Mouse (Mus musculus) liver (tissue): ENCODE measurements around the gene Timm10.
"Not testable (repeated sequence)": the region's sequence is repeated elsewhere in the genome, so short reads cannot be mapped to it uniquely, and the experiment has no call there.

ENCODE experiments used
- DNase-seq: peaks from one replicate; pipeline ENCODE4 v3.0.0-alpha.2; 2020; ENCODE audit warnings: mixed read lengths

Gene Timm10

DNA sequence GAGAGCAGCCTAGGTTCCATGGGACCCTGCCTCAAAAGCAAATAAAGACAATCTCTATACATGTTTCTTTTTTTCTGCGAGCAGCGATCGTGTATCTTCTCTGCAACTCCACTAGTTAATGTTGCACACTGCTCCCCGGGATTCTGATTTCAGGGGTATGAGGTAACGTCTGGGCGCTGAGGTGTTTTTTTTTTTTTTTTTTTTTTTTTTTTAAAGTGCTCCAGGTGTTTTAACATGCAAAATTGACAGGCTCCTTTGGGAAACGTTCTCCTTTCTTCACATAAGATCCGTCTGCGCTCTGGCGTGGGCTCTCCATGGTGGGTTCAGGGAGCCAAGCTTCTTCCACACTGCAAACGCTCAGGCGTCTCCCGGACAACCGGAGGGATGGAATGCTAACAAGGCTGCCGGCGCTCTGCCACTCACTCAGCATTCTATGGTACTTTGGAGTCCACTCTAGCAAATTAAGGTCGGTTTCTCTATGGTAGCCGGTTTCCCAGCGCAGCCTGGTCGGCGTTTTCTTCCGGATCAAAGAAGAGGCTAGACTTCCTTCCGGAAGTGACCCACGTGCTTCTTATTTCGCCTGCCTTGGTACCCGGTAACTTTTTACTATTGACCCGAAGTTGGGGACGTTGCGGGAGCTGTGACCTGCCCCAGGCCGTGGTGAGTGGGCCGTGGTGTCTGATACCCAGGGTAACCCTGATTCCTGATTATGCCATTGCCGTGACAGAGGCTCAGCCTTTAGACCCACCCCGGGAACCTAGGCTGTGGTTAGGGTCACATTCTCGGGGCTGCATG, at the start of gene Timm10:
TSS of gene Timm10 (plus strand) at position 510 of the 795 bp plus-strand sequence.
- DNase-seq: peak; percentile 90

GRCm38 (mm10) chr2:84777706-84778105, 49.1 kb upstream of the Timm10 start:
- DNase-seq: no peak

- peak; percentile 25 for DNase-seq
Observed at GRCm38 (mm10) chr2:84779210-84779609, 47.6 kb upstream of the Timm10 start.

GRCm38 (mm10) chr2:84783315-84783714, 43.5 kb upstream of the Timm10 start:
- DNase-seq: no peak

GRCm38 (mm10) chr2:84783840-84784566, 42.8 kb upstream of the Timm10 start:
- no peak for DNase-seq

GRCm38 (mm10) chr2:84788316-84788715, 38.5 kb upstream of the Timm10 start:
- DNase-seq: no peak

- no peak for DNase-seq
Observed at GRCm38 (mm10) chr2:84790418-84790817, 36.4 kb upstream of the Timm10 start.

DNA sequence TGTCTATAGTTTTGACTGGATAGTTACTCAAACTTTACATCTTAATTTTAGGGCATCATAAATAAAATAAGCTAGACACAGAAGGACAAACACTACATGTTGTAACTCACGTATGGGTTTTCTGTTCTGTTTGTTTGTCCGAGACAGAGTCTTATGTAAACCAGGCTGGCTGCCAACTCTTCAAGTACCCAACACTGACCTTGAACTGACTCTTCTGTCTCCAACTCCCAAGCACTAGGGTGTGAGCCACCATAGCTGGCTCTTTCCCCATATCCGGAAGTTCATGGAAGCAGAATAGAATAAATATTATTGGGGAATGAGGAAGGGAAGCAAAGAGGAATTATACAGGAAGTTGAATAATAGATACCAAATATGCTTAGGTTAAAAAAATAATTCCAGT, 34.3 kb upstream of the Timm10 start:
- no peak for DNase-seq

- DNase-seq: no peak
Observed at GRCm38 (mm10) chr2:84793154-84793553, 33.6 kb upstream of the Timm10 start.

GRCm38 (mm10) chr2:84793871-84794270, 32.9 kb upstream of the Timm10 start:
- DNase-seq: no peak

DNA sequence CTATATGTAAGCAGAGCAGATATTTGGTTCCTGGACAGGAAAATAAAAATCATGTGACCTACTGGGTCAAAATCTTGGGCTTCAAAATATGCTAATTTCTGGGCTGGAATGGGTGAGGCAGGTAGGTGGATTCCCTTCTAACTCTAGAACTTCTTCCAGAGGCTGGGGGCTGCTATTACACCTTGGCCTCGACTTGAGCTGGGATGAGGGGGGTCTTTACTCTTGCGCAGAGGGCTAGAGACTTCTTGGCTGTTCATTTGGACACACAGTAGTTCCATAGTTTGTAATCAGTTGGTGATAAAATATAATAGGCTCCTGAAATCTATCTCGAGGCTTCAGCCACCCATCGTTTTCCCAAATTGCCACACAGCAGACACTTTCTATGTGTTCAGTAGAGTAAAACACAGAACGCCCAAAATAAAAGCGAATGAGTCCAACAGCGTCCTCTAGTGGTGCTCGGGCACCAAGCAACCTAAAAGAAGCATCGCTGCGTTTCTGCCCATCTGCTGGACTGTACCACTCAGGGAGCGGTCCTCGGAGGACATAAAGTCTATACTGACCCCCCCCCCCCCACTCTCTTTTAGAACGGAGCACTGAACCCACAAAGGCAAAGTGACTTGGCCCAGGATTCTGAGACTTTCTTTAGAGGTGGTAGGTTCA, 28.8 kb upstream of the Timm10 start:
- DNase-seq: peak; percentile 89

DNA sequence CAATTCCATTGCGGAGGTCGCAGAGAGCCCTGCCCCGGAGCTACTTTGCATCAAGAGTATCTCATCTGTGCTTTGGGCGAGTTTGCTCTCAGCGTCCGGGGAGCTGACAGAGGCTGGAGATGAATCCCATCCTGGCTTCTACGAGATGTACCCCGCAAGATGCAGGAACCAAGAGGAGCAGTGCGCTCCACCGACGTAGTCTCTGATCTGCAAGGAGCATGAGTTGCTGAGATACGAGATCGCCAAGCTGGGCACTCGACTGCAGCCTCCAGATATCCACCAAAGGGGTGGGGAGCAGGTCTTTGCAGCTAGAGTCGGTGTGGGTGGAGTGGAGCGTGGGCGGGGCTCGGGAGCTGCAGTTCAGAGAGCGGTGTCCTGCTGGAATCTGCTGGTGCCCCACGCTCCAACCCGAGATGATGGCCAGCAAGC, 28.3 kb upstream of the Timm10 start, which contains the start of gene Ube2l6:
TSS of gene Ube2l6 (plus strand) at position 336 of the 429 bp plus-strand sequence.
- peak; percentile 97 for DNase-seq

DNA sequence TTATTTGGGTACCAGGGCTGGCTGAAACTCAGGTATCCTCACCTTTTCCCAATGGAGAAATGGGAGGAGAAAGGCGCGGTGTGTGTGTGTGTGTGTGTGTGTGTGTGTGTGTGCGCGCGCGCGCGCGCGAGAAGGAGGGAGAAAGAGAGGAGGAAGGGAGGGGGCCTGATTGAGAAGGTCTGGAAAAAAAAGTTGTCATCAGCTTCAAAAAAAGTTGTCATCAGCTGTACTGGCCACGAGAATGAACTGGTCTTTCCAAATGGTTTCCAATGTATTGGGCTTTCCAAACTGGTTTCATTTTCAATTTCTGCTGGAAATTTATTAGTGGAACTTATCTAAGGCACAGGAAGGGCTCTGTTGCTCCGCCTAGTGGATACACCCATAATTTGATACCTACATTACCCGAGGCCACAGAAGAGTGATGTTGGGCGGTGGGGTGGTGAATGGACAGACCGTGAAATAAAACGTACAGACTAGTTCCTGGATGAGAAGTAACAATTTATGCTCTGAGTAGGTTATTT, 27.7 kb upstream of the Timm10 start:
- peak; percentile 84 for DNase-seq

- peak; percentile 56 for DNase-seq
Observed at GRCm38 (mm10) chr2:84800304-84800703, 26.5 kb upstream of the Timm10 start.

GRCm38 (mm10) chr2:84801223-84801622, 25.6 kb upstream of the Timm10 start:
- not testable (repeated sequence) for DNase-seq

- no peak for DNase-seq
Observed at GRCm38 (mm10) chr2:84803963-84804362, 22.8 kb upstream of the Timm10 start.

- DNase-seq: no peak
Observed at GRCm38 (mm10) chr2:84806546-84806945, 20.3 kb upstream of the Timm10 start.

GRCm38 (mm10) chr2:84809330-84809729, 17.5 kb upstream of the Timm10 start:
- no peak for DNase-seq

- DNase-seq: no peak
Observed at GRCm38 (mm10) chr2:84810526-84810885, 16.3 kb upstream of the Timm10 start.

DNA sequence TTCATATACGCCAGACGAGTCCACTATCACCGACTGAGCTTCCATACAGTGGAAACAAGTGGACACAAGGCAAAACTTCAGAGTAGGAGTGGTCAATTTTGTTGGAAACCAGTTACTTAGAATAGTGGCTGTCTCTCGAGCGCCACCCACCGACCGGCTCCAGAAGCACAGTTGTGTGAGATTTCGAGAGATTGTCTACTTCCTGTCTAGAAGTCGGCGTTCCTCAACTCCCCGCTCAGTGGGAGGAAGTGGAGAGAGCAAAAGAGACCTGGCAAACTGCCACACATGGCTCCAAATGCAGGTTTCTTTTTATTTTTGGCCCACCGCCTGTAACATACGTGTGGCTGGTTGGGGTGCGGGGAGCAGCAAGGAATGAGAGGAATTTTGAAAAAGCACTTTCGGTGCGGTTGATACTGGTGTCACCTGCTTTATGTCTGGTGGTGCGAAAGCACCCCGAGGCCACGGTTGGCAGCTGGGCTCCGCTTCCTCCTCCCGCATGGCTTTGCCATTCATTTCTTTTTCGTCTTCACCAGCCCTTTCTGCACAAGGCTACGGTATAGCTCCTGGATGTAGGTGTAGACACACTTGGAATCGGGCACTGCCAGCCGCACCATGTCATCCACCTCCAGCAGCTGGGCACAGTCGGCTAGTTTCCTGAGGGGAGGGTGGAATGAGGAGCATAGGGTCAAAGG, 15.8 kb upstream of the Timm10 start:
- DNase-seq: peak; percentile 94

DNA sequence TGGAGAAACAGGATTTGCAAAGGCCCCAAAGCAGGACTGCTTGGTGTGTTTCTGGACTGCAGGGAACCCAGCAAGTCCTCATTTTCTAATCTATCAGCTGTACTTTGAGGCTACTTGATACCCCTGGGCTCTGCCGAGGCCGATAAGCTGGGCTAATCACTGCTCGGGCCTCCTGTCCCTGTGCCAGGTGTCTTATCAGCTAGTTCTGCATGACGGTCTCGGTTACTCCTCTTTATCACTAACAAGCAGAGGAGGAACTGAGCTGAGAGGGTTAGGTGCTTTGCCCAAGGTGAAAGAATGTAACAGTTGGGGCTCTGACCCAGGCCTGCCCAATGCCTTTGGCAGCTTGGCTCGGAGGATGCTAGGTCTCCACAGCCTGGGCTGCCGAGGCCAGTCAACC, 14.9 kb upstream of the Timm10 start:
- peak; percentile 93 for DNase-seq

DNA sequence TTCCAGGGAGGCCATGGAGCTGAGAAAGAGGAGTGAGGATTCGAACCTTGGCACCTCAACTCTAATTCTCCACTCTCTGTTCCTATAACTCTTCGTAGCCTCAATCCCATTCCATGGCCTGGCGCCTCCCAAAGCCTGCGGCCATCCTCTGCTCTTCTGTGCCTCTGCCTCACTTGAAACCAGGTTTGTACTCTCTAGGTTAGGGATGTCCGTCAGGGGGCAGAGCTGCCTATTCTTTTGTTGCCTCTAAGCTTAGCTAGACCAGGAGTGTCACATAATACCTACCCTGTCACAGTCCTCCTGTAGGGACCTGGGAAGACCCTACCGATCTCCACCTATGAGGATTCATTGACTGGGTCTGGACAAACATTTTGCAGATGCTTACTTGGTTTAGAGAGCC, 14.1 kb upstream of the Timm10 start:
- DNase-seq: peak; percentile 51

DNA sequence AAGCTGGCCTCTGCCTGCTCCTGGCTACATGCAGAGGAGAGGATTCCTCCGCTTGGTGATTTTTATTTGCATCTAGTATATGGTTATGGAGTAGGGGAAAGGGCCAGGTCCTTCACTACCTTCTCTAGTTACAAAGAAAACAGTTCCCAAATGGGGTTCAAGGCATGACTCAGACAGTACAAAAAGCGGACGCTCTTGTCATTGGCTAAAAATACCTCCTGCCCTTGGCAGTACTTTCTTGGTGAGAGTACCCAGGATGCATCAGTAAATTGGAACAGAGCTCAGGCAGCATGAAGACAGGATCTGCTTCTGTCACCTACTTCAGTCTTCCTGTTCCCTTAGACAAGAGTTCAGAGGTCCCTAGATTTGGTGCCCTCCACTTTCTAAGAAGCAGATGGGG, 6.9 kb upstream of the Timm10 start:
- no peak for DNase-seq
